Comparison of ENCODE assay signal across 10 mouse cellular contexts in the genomic region with DNA sequence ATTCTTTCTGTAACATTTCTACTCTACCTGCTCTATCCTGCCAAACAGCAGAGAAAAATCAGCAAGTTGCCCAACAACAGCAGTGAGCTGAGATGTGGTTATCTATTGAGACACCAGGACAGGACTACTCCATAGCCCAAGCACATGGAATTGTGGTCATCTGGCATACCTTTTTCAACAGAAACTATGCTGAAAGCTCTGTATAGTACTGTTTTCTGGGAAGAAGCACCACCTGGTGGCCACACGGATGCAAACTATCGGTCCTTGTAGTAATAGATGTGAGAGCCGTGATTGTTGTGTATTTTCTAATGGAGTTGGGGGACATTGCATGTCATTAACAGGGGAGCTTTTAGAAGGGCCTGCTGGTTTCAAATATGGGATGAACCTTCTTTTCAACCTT. TPM values are rescaled to one million over a fixed set of nuclear protein-coding genes. Genes with fewer than 3 reads are reported as not detected.
A peak's percentile ranks its signal among the peaks of the same experiment; 100 is the strongest.
DNase-seq lines count a peak whose midpoint lies in the region; ATAC-seq and TF ChIP-seq lines count a peak whose summit lies in the region.
"Had no signal": no experiment of that assay in that cellular context is flagged by ENCODE, and none has a peak within 500 bp of the region (broad histone marks: within the 10 kb centered on the region; RNA-seq: fewer than 3 reads in every experiment).

No protein-coding gene starts in this region.

- 13% methylated on average over 3 of the region's 3 CpGs for WGBS in kidney, embryonic 16.5 days
- WGBS in midbrain, embryonic 13.5 days: 19% methylated on average over 3 of the region's 3 CpGs

- H3K36me3 ChIP-seq in kidney, embryonic 16.5 days (ENCODE audit: insufficient read depth, low read length): no peaks in the 10 kb centered on the region
- H3K36me3 ChIP-seq in ES-Bruce4 (ENCODE audit: control insufficient read depth, insufficient read depth, low read length, poor library complexity, severe bottlenecking): no peaks in the 10 kb centered on the region
- no peaks in the 10 kb centered on the region for H3K36me3 ChIP-seq in midbrain, embryonic 13.5 days

- H3K9ac ChIP-seq in kidney, embryonic 16.5 days (replicated peaks; ENCODE audit: low read length): no peak overlapping the region
- no peak overlapping the region; the same call in 1 of the 2 replicates for H3K9ac ChIP-seq in ES-Bruce4 (ENCODE audit: low read depth, poor library complexity, severe bottlenecking)
- H3K9ac ChIP-seq in midbrain, embryonic 13.5 days (replicated peaks): no peak overlapping the region

- no peak for TF ChIP-seq CTCF in ES-Bruce4 (IDR thresholded peaks at IDR 0.05; ENCODE audit: low read depth, low read length)

- no peak overlapping the region for H3K27ac ChIP-seq in kidney, embryonic 16.5 days (ENCODE audit: low read length)
- peak overlapping the region; percentile 58; the same call in 1 of the 2 replicates for H3K27ac ChIP-seq in ES-Bruce4 (ENCODE audit: insufficient read depth, low read length)
- H3K27ac ChIP-seq in midbrain, embryonic 13.5 days: no peak overlapping the region

- ATAC-seq in kidney, embryonic 16.5 days (ENCODE audit: low FRiP score, low TSS enrichment): no peak
- ATAC-seq in midbrain, embryonic 13.5 days: no peak

- no peak for TF ChIP-seq EP300 in ES-Bruce4 (IDR thresholded peaks at IDR 0.05; ENCODE audit: insufficient read depth, low read depth, low read length)

- intact Hi-C loops in left cerebral cortex, postnatal 14 days (cut with DNase I): loop anchor here (5.0 to 10.0 kb wide), 2 partner anchors 114 to 582 kb away; no protein-coding TSS in a partner anchor

- no peak for TF ChIP-seq POLR2A in ES-Bruce4 (IDR thresholded peaks at IDR 0.05; ENCODE audit: insufficient read depth, low read length)

- no peak overlapping the region for H3K4me3 ChIP-seq in kidney, embryonic 16.5 days (ENCODE audit: low read length)
- no peak overlapping the region for H3K4me3 ChIP-seq in ES-Bruce4 (ENCODE audit: low read depth, low read length)
- H3K4me3 ChIP-seq in midbrain, embryonic 13.5 days (replicated peaks): no peak overlapping the region
- H3K4me3 ChIP-seq: erythroblast, embryonic 14.5 days had no signal

- no peaks in the 10 kb centered on the region for H3K9me3 ChIP-seq in kidney, embryonic 16.5 days (ENCODE audit: low read length)
- H3K9me3 ChIP-seq in ES-Bruce4 (replicated peaks; ENCODE audit: control insufficient read depth, insufficient read depth, low read length, poor library complexity, severe bottlenecking): no peaks in the 10 kb centered on the region
- H3K9me3 ChIP-seq in midbrain, embryonic 13.5 days: no peaks in the 10 kb centered on the region

- no peaks in the 10 kb centered on the region for H3K27me3 ChIP-seq in kidney, embryonic 16.5 days (ENCODE audit: insufficient read depth, low read length)
- H3K27me3 ChIP-seq in ES-Bruce4 (ENCODE audit: control insufficient read depth, insufficient read depth, low read length, poor library complexity, severe bottlenecking): no peaks in the 10 kb centered on the region
- no peaks in the 10 kb centered on the region for H3K27me3 ChIP-seq in midbrain, embryonic 13.5 days

- H3K4me2 ChIP-seq in kidney, embryonic 16.5 days (replicated peaks; ENCODE audit: low read depth, low read length): no peak overlapping the region
- no peak overlapping the region for H3K4me2 ChIP-seq in midbrain, embryonic 13.5 days (replicated peaks)

- DNase-seq in kidney, adult 18-20 months: peak; percentile 76
- DNase-seq in adrenal gland, postnatal 10 days: peak; percentile 67
- peak; percentile 37 for DNase-seq in fibroblast of lung, adult 2 months (ENCODE audit: low read depth)
- peak; percentile 65 to 70 for DNase-seq in left cerebral cortex, postnatal 14 days (ENCODE audit: low spot score in 2 of 2)
- peak; percentile 62 to 76 for DNase-seq in right cerebral cortex, postnatal 10 days (ENCODE audit: low spot score in 2 of 2)

- H3K4me1 ChIP-seq in kidney, embryonic 16.5 days (ENCODE audit: insufficient read depth, low read length): no peaks in the 10 kb centered on the region
- peaks cover 2% of the 10 kb centered on the region for H3K4me1 ChIP-seq in ES-Bruce4 (ENCODE audit: control insufficient read depth, insufficient read depth, low read length)
- 0 out of 2 replicates have a peak, but pooled peaks cover 6% of the 10 kb centered on the region for H3K4me1 ChIP-seq in midbrain, embryonic 13.5 days (replicated peaks)

RNA-seq across cellular contexts. Expression of a gene that starts 2.4 kb away (rescaled TPM):
- polyA plus RNA-seq in kidney, embryonic 16.5 days (2015; fragmentation: Nextera tagmentation; extraction: Ambion mirVana): 124 and 135 TPM in 2 replicates
- 122 and 132 TPM in 2 replicates for polyA plus RNA-seq in ES-Bruce4 (2011; ENCODE audit: insufficient read depth, insufficient read length, low read depth, missing spikeins)
- 10 to 100 TPM; 55.3 to 74.7 TPM for total RNA-seq in adrenal gland, postnatal 10 days (2021)
- 10 to 100 TPM; 52.5 to 55.5 TPM for total RNA-seq in left cerebral cortex, postnatal 14 days (2021)
- 149 and 160 TPM in 2 replicates for polyA plus RNA-seq in midbrain, embryonic 13.5 days (2015; fragmentation: Nextera tagmentation; extraction: Ambion mirVana)

RNA-seq across cellular contexts. Expression of a gene that starts 10.3 kb away (rescaled TPM):
- 178 and 179 TPM in 2 replicates for polyA plus RNA-seq in kidney, embryonic 16.5 days (2015; fragmentation: Nextera tagmentation; extraction: Ambion mirVana)
- polyA plus RNA-seq in ES-Bruce4 (2011; ENCODE audit: insufficient read depth, insufficient read length, low read depth, missing spikeins): 97.3 and 98.5 TPM in 2 replicates
- total RNA-seq in adrenal gland, postnatal 10 days (2021): 100 to 1,000 TPM; 750 to 799 TPM
- 100 to 1,000 TPM; 268 to 271 TPM for total RNA-seq in left cerebral cortex, postnatal 14 days (2021)
- 105 and 112 TPM in 2 replicates for polyA plus RNA-seq in midbrain, embryonic 13.5 days (2015; fragmentation: Nextera tagmentation; extraction: Ambion mirVana)

RNA-seq across cellular contexts. Expression of a gene that starts 35.8 kb away (rescaled TPM):
- polyA plus RNA-seq in kidney, embryonic 16.5 days (2015; fragmentation: Nextera tagmentation; extraction: Ambion mirVana): 134 and 136 TPM in 2 replicates
- polyA plus RNA-seq in ES-Bruce4 (2011; ENCODE audit: insufficient read depth, insufficient read length, low read depth, missing spikeins): 104 and 106 TPM in 2 replicates
- 100 to 1,000 TPM; 108 to 118 TPM for total RNA-seq in adrenal gland, postnatal 10 days (2021)
- 10 to 100 TPM; 79.6 to 80.6 TPM for total RNA-seq in left cerebral cortex, postnatal 14 days (2021)
- 360 and 384 TPM in 2 replicates for polyA plus RNA-seq in midbrain, embryonic 13.5 days (2015; fragmentation: Nextera tagmentation; extraction: Ambion mirVana)

RNA-seq across cellular contexts. Expression of a gene that starts 55.8 kb away (rescaled TPM):
- polyA plus RNA-seq in kidney, embryonic 16.5 days (2015; fragmentation: Nextera tagmentation; extraction: Ambion mirVana): not detected in 2 replicates
- not detected in 2 replicates for polyA plus RNA-seq in ES-Bruce4 (2011; ENCODE audit: insufficient read depth, insufficient read length, low read depth, missing spikeins)
- not detected for total RNA-seq in adrenal gland, postnatal 10 days (2021)
- total RNA-seq in left cerebral cortex, postnatal 14 days (2021): under 1 TPM in 1 of 2 experiments, not detected in 1; 0.55 TPM
- not detected in 2 replicates for polyA plus RNA-seq in midbrain, embryonic 13.5 days (2015; fragmentation: Nextera tagmentation; extraction: Ambion mirVana)
- polyA plus RNA-seq: erythroblast, embryonic 14.5 days; liver, embryonic 16.5 days had no signal

RNA-seq across cellular contexts. Expression of a gene that starts 55.9 kb away (rescaled TPM):
- 4.7 and 5.0 TPM in 2 replicates for polyA plus RNA-seq in kidney, embryonic 16.5 days (2015; fragmentation: Nextera tagmentation; extraction: Ambion mirVana)
- 0.90 TPM in 1 of 2 replicates, not detected in the other for polyA plus RNA-seq in ES-Bruce4 (2011; ENCODE audit: insufficient read depth, insufficient read length, low read depth, missing spikeins)
- total RNA-seq in adrenal gland, postnatal 10 days (2021): 10 to 100 TPM in 1 of 2 experiments, 1 to 10 TPM in 1; 9.1 to 18.7 TPM
- total RNA-seq in left cerebral cortex, postnatal 14 days (2021): 1 to 10 TPM; 2.1 to 2.9 TPM
- 0.92 and 1.1 TPM in 2 replicates for polyA plus RNA-seq in midbrain, embryonic 13.5 days (2015; fragmentation: Nextera tagmentation; extraction: Ambion mirVana)
